Mouse (Mus musculus): ENCODE results near the gene D17H6S53E. TPM values are rescaled to one million over a fixed set of nuclear protein-coding genes. Genes with fewer than 3 reads are reported as not detected.
A peak's percentile ranks its signal among the peaks of the same experiment; 100 is the strongest.
"Not testable (repeated sequence)": the region's sequence is repeated elsewhere in the genome, so short reads cannot be mapped to it uniquely, and the experiment has no call there.

The D17H6S53E gene
- polyA plus RNA-seq, 1 experiment from 2014 or later = 6.0 TPM

GRCm38 (mm10) chr17:35106522-35106921, 19.7 kb upstream of the D17H6S53E start:
- H3K9me3 ChIP-seq (ENCODE audit: control insufficient read depth, low read length) = no peaks in the 10 kb centered on the region
- no peak overlapping the region for H3K4me3 ChIP-seq (ENCODE audit: low read depth, low read length)
- ATAC-seq (replicated peaks; ENCODE audit: low FRiP score) (no peak), DNase-seq (ENCODE audit: low spot score) (no peak)
- 71% methylated on average over 3 of the region's 3 CpGs for WGBS
- H3K9ac ChIP-seq (ENCODE audit: low read depth, low read length) = no peak overlapping the region
- H3K4me2 ChIP-seq = no peak overlapping the region; the same call in 1 of the 2 replicates
- no peak overlapping the region for H3K27ac ChIP-seq (ENCODE audit: low read depth, low read length)
- H3K27me3 ChIP-seq (replicated peaks; ENCODE audit: control insufficient read depth, insufficient read depth, low read length) = no peaks in the 10 kb centered on the region
- peaks cover 41% of the 10 kb centered on the region for H3K4me1 ChIP-seq (replicated peaks; ENCODE audit: control insufficient read depth, insufficient read depth, low read length)
- H3K36me3 ChIP-seq (ENCODE audit: control insufficient read depth, insufficient read depth, low read length) = peaks cover 19% of the 10 kb centered on the region

- Histone ChIP-seq H3K27ac (ENCODE audit: low read depth, low read length) (no peak within 1 kb of the TSS), H3K9ac (ENCODE audit: low read depth, low read length) (no peak within 1 kb of the TSS), H3K4me3 (ENCODE audit: low read depth, low read length) (no peak within 1 kb of the TSS), H3K4me2 (no peak within 1 kb of the TSS), H3K27me3 (replicated peaks; ENCODE audit: control insufficient read depth, insufficient read depth, low read length) (no peaks in the 10 kb centered on the region), H3K4me1 (replicated peaks; ENCODE audit: control insufficient read depth, insufficient read depth, low read length) (peaks cover 32% of the 10 kb centered on the region), H3K9me3 (ENCODE audit: control insufficient read depth, low read length) (no peaks in the 10 kb centered on the region), H3K36me3 (ENCODE audit: control insufficient read depth, insufficient read depth, low read length) (peaks cover 5% of the 10 kb centered on the region; the same call in 1 of the 2 replicates)
- DNase-seq (ENCODE audit: low spot score) (no peak), ATAC-seq (replicated peaks; ENCODE audit: low FRiP score) (no peak)
- 84% methylated on average over 6 of the region's 6 CpGs for WGBS
Observed at GRCm38 (mm10) chr17:35108097-35108496, 18.1 kb upstream of the D17H6S53E start, which contains the start of gene Ly6g5c. Gene Ly6g5c (plus strand): TSS chr17:35108279.

GRCm38 (mm10) chr17:35111774-35112173, 14.4 kb upstream of the D17H6S53E start:
- ATAC-seq (replicated peaks; ENCODE audit: low FRiP score) (no peak), DNase-seq (ENCODE audit: low spot score) (no peak)
- H3K9me3 ChIP-seq (ENCODE audit: control insufficient read depth, low read length) = no peaks in the 10 kb centered on the region
- no peak overlapping the region for H3K27ac ChIP-seq (ENCODE audit: low read depth, low read length)
- H3K4me2 ChIP-seq = no peak overlapping the region
- peaks cover 2% of the 10 kb centered on the region; the same call in 1 of the 2 replicates for H3K36me3 ChIP-seq (ENCODE audit: control insufficient read depth, insufficient read depth, low read length)
- no peaks in the 10 kb centered on the region for H3K4me1 ChIP-seq (replicated peaks; ENCODE audit: control insufficient read depth, insufficient read depth, low read length)
- WGBS = 72% methylated on average over 9 of the region's 9 CpGs
- H3K27me3 ChIP-seq (replicated peaks; ENCODE audit: control insufficient read depth, insufficient read depth, low read length) = no peaks in the 10 kb centered on the region
- no peak overlapping the region for H3K4me3 ChIP-seq (ENCODE audit: low read depth, low read length)
- H3K9ac ChIP-seq (ENCODE audit: low read depth, low read length) = no peak overlapping the region

- Histone ChIP-seq H3K27me3 (replicated peaks; ENCODE audit: control insufficient read depth, insufficient read depth, low read length) (no peaks in the 10 kb centered on the region), H3K4me3 (ENCODE audit: low read depth, low read length) (no peak within 1 kb of the TSS), H3K9ac (ENCODE audit: low read depth, low read length) (no peak within 1 kb of the TSS), H3K9me3 (ENCODE audit: control insufficient read depth, low read length) (no peaks in the 10 kb centered on the region), H3K27ac (ENCODE audit: low read depth, low read length) (no peak within 1 kb of the TSS), H3K36me3 (ENCODE audit: control insufficient read depth, insufficient read depth, low read length) (peaks cover 21% of the 10 kb centered on the region), H3K4me2 (no peak within 1 kb of the TSS), H3K4me1 (replicated peaks; ENCODE audit: control insufficient read depth, insufficient read depth, low read length) (peaks cover 5% of the 10 kb centered on the region; the same call in 1 of the 2 replicates)
- no peak for DNase-seq (ENCODE audit: low spot score)
- 79% methylated on average over 8 of the region's 8 CpGs for WGBS
- ATAC-seq (replicated peaks; ENCODE audit: low FRiP score) = peak; percentile 34; the same call in 1 of the 2 replicates
Observed at GRCm38 (mm10) chr17:35115046-35116019, 10.8 kb upstream of the D17H6S53E start, which contains the start of gene Ly6g5b. Gene Ly6g5b (minus strand): TSS chr17:35115428.

GRCm38 (mm10) chr17:35120745-35121142, 5.4 kb upstream of the D17H6S53E start:
- H3K36me3 ChIP-seq (ENCODE audit: control insufficient read depth, insufficient read depth, low read length) = peaks cover 21% of the 10 kb centered on the region
- WGBS = under 1% methylated on average over 33 of the region's 33 CpGs

GRCm38 (mm10) chr17:35121143-35121799, 4.9 kb upstream of the D17H6S53E start, which contains the start of gene Gpank1:
Gene Gpank1 (plus strand): TSS chr17:35121455.
- ATAC-seq (replicated peaks; ENCODE audit: low FRiP score) = peak; percentile 92
- no peaks in the 10 kb centered on the region for H3K27me3 ChIP-seq (replicated peaks; ENCODE audit: control insufficient read depth, insufficient read depth, low read length)
- under 1% methylated on average over 50 of the region's 50 CpGs for WGBS
- peaks cover 18% of the 10 kb centered on the region for H3K36me3 ChIP-seq (ENCODE audit: control insufficient read depth, insufficient read depth, low read length)
- peaks cover 16% of the 10 kb centered on the region for H3K4me1 ChIP-seq (replicated peaks; ENCODE audit: control insufficient read depth, insufficient read depth, low read length)
- peak within 1 kb of the TSS; percentile 83 for H3K9ac ChIP-seq (ENCODE audit: low read depth, low read length)
- H3K4me3 ChIP-seq (ENCODE audit: low read depth, low read length) = peak within 1 kb of the TSS; percentile 80
- peak within 1 kb of the TSS; percentile 94 for H3K27ac ChIP-seq (ENCODE audit: low read depth, low read length)
- DNase-seq (ENCODE audit: low spot score) = peak; percentile 96
- peak within 1 kb of the TSS; percentile 89 for H3K4me2 ChIP-seq
- H3K9me3 ChIP-seq (ENCODE audit: control insufficient read depth, low read length) = no peaks in the 10 kb centered on the region

More at GRCm38 (mm10) chr17:35120745-35121142, 5.4 kb upstream of the D17H6S53E start:
- Histone ChIP-seq H3K9me3 (ENCODE audit: control insufficient read depth, low read length) (no peaks in the 10 kb centered on the region), H3K4me1 (replicated peaks; ENCODE audit: control insufficient read depth, insufficient read depth, low read length) (peaks cover 16% of the 10 kb centered on the region), H3K27ac (ENCODE audit: low read depth, low read length) (peak overlapping the region; percentile 94), H3K27me3 (replicated peaks; ENCODE audit: control insufficient read depth, insufficient read depth, low read length) (no peaks in the 10 kb centered on the region), H3K4me3 (ENCODE audit: low read depth, low read length) (peak overlapping the region; percentile 80), H3K9ac (ENCODE audit: low read depth, low read length) (peak overlapping the region; percentile 81), H3K4me2 (peak overlapping the region; percentile 79)
- no peak for ATAC-seq (replicated peaks; ENCODE audit: low FRiP score)
- DNase-seq (ENCODE audit: low spot score) = no peak

GRCm38 (mm10) chr17:35121871-35122303, 4.3 kb upstream of the D17H6S53E start, which contains the start of gene Csnk2b:
Gene Csnk2b (minus strand): TSS chr17:35122053.
- Histone ChIP-seq H3K4me3 (ENCODE audit: low read depth, low read length) (peak within 1 kb of the TSS; percentile 80), H3K36me3 (ENCODE audit: control insufficient read depth, insufficient read depth, low read length) (peaks cover 18% of the 10 kb centered on the region), H3K4me2 (peak within 1 kb of the TSS; percentile 89), H3K4me1 (replicated peaks; ENCODE audit: control insufficient read depth, insufficient read depth, low read length) (peaks cover 21% of the 10 kb centered on the region), H3K27ac (ENCODE audit: low read depth, low read length) (peak within 1 kb of the TSS; percentile 94), H3K27me3 (replicated peaks; ENCODE audit: control insufficient read depth, insufficient read depth, low read length) (no peaks in the 10 kb centered on the region), H3K9ac (ENCODE audit: low read depth, low read length) (peak within 1 kb of the TSS; percentile 83), H3K9me3 (ENCODE audit: control insufficient read depth, low read length) (no peaks in the 10 kb centered on the region)
- 0% methylated on average over 19 of the region's 19 CpGs for WGBS
- ATAC-seq (replicated peaks; ENCODE audit: low FRiP score) = no peak
- peak; percentile 67 for DNase-seq (ENCODE audit: low spot score)

- peaks cover 26% of the 10 kb centered on the region for H3K4me1 ChIP-seq (replicated peaks; ENCODE audit: control insufficient read depth, insufficient read depth, low read length)
- H3K36me3 ChIP-seq (ENCODE audit: control insufficient read depth, insufficient read depth, low read length); ATAC-seq (replicated peaks; ENCODE audit: low FRiP score); H3K9me3 ChIP-seq (ENCODE audit: control insufficient read depth, low read length); H3K27me3 ChIP-seq (replicated peaks; ENCODE audit: control insufficient read depth, insufficient read depth, low read length); H3K27ac ChIP-seq (ENCODE audit: low read depth, low read length); DNase-seq (ENCODE audit: low spot score); H3K4me2 ChIP-seq; H3K9ac ChIP-seq (ENCODE audit: low read depth, low read length); H3K4me3 ChIP-seq (ENCODE audit: low read depth, low read length): not testable (repeated sequence)
- 88% methylated on average over 9 of the region's 9 CpGs for WGBS
Observed at GRCm38 (mm10) chr17:35123287-35123686, 2.9 kb upstream of the D17H6S53E start.

Data from liver, embryonic 11.5 days (tissue).